Comparison of ENCODE assay signal across 8 mouse cellular contexts in the genomic region with DNA sequence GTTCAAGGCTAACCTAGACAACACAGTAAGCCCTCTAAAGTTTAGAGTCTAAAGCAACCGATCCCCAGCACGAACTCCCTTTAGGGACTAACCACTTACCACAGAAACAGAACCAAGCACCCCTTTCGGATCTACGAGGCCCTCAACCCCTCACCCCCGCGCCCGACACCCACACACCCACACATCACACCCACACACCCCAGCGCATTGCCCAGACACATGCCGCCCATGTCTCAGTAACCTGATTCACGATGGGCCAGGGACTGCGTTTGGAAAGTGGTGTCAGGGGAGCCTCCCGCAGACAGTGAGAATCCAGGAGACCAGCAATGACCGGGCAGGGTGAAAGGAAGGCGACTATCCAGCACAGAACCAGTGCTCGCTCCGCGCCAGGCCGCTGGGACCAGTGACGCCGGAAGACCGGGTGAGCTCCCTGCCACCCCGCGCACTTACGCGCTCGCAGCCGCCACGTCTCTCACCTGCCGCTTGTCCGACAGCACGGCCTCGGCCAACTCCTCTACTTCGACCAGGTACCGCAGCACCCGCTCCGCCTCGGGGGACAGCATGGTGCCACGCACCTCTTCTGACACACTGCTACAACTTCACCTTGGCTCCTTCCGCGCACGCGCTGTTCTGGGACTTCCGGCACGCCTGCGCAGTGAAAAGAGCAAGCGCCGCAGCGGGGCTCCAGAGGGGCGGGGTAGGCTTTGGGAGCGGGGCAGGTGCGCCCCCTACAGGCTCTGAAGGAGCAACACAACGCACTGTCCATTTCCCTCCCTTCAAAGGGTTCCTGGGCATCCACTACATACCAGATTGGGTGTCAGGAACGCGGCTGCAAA. TPM values are rescaled to one million over a fixed set of nuclear protein-coding genes. Genes with fewer than 3 reads are reported as not detected.
DNase-seq lines count a peak whose midpoint lies in the region; ATAC-seq and TF ChIP-seq lines count a peak whose summit lies in the region.

A gene (minus strand): TSS at position 670 of the 836 bp plus-strand sequence.

- TF ChIP-seq POLR2A in testis, adult 2 months (IDR thresholded peaks at IDR 0.05; ENCODE audit: control insufficient read depth, low read depth, low read length): peak; percentile 86

- DNase-seq in c-Kit-positive CD71-positive TER-119-positive erythroid progenitor cells, embryonic 14.5 days (ENCODE audit: low spot score): peak; percentile 92
- peak; percentile 94 for DNase-seq in heart, postnatal 0 days (ENCODE audit: low spot score)
- peak; percentile 96 to 97 for DNase-seq in kidney, postnatal 4 days

- no peak for TF ChIP-seq EP300 in heart, postnatal 0 days (IDR thresholded peaks at IDR 0.05; ENCODE audit: low read depth)

- peaks cover 42% of the 10 kb centered on the region for H3K36me3 ChIP-seq in E14TG2a.4 (ENCODE audit: insufficient read depth, low read length)
- H3K36me3 ChIP-seq in forebrain, embryonic 12.5 days (replicated peaks): peaks cover 24% of the 10 kb centered on the region
- peaks cover 29% of the 10 kb centered on the region for H3K36me3 ChIP-seq in heart, postnatal 0 days (replicated peaks; ENCODE audit: control insufficient read depth, insufficient read depth, low read length)
- no peaks in the 10 kb centered on the region for H3K36me3 ChIP-seq in liver, embryonic 16.5 days (ENCODE audit: control insufficient read depth, insufficient read depth)
- H3K36me3 ChIP-seq in neural tube, embryonic 13.5 days: peaks cover 36% of the 10 kb centered on the region
- H3K36me3 ChIP-seq in testis, adult 2 months (ENCODE audit: control insufficient read depth, insufficient read depth, low read length): peaks cover 2% of the 10 kb centered on the region

- WGBS in forebrain, embryonic 12.5 days: 2% methylated on average over 54 of the region's 54 CpGs
- WGBS in heart, postnatal 0 days: 1% methylated on average over 54 of the region's 54 CpGs
- WGBS in liver, embryonic 16.5 days (ENCODE audit: insufficient replicate concordance): under 1% methylated on average over 54 of the region's 54 CpGs
- 1% methylated on average over 50 of the region's 54 CpGs for WGBS in neural tube, embryonic 13.5 days

- peak within 1 kb of the TSS; percentile 95 for H3K4me3 ChIP-seq in E14TG2a.4 (replicated peaks; ENCODE audit: low read length)
- peak within 1 kb of the TSS; percentile 86 for H3K4me3 ChIP-seq in forebrain, embryonic 12.5 days (replicated peaks)
- H3K4me3 ChIP-seq in heart, postnatal 0 days (ENCODE audit: low read depth, low read length): peak within 1 kb of the TSS; percentile 69
- H3K4me3 ChIP-seq in liver, embryonic 16.5 days (ENCODE audit: low read depth, low read length): peak within 1 kb of the TSS; percentile 85
- peak within 1 kb of the TSS; percentile 90 for H3K4me3 ChIP-seq in neural tube, embryonic 13.5 days
- H3K4me3 ChIP-seq in testis, adult 2 months (ENCODE audit: control insufficient read depth, low read depth, low read length): peak within 1 kb of the TSS; percentile 98

- H3K9me3 ChIP-seq in E14TG2a.4 (ENCODE audit: low read length): no peaks in the 10 kb centered on the region
- H3K9me3 ChIP-seq in forebrain, embryonic 12.5 days: no peaks in the 10 kb centered on the region
- no peaks in the 10 kb centered on the region for H3K9me3 ChIP-seq in heart, postnatal 0 days (replicated peaks; ENCODE audit: control insufficient read depth, low read length)
- no peaks in the 10 kb centered on the region for H3K9me3 ChIP-seq in liver, embryonic 16.5 days (replicated peaks; ENCODE audit: control insufficient read depth, low read length)
- no peaks in the 10 kb centered on the region for H3K9me3 ChIP-seq in neural tube, embryonic 13.5 days

- peak within 1 kb of the TSS; percentile 90 for H3K9ac ChIP-seq in forebrain, embryonic 12.5 days
- H3K9ac ChIP-seq in heart, postnatal 0 days (replicated peaks; ENCODE audit: low read depth, low read length): peak within 1 kb of the TSS; percentile 54
- H3K9ac ChIP-seq in liver, embryonic 16.5 days (ENCODE audit: low read depth, low read length): peak within 1 kb of the TSS; percentile 63
- H3K9ac ChIP-seq in neural tube, embryonic 13.5 days: peak within 1 kb of the TSS; percentile 94

- peak; percentile 77 for TF ChIP-seq CTCF in E14TG2a.4 (conservative IDR thresholded peaks at IDR 0.05; ENCODE audit: low read length)
- TF ChIP-seq CTCF in heart, postnatal 0 days (IDR thresholded peaks at IDR 0.05; ENCODE audit: low read depth): peak; percentile 94
- TF ChIP-seq CTCF in testis, adult 2 months (IDR thresholded peaks at IDR 0.05; ENCODE audit: control insufficient read depth, insufficient read depth, insufficient replicate concordance, low read depth, low read length): peak; percentile 94

- peaks cover 29% of the 10 kb centered on the region for H3K27me3 ChIP-seq in E14TG2a.4 (ENCODE audit: insufficient read depth, low read length)
- peaks cover 12% of the 10 kb centered on the region for H3K27me3 ChIP-seq in forebrain, embryonic 12.5 days
- H3K27me3 ChIP-seq in heart, postnatal 0 days (ENCODE audit: control insufficient read depth, insufficient read depth, low read length): no peaks in the 10 kb centered on the region
- H3K27me3 ChIP-seq in liver, embryonic 16.5 days (ENCODE audit: control insufficient read depth, insufficient read depth, low read depth, low read length): peaks cover 3% of the 10 kb centered on the region; the same call in 1 of the 2 replicates
- H3K27me3 ChIP-seq in neural tube, embryonic 13.5 days: peaks cover 10% of the 10 kb centered on the region; the same call in 1 of the 2 replicates
- no peaks in the 10 kb centered on the region for H3K27me3 ChIP-seq in testis, adult 2 months (ENCODE audit: control insufficient read depth, insufficient read depth, low read length)

- peak; percentile 96 for ATAC-seq in forebrain, embryonic 12.5 days (ENCODE audit: low FRiP score)
- peak; percentile 96 for ATAC-seq in heart, postnatal 0 days (ENCODE audit: insufficient read depth, low read depth)
- ATAC-seq in liver, embryonic 16.5 days (ENCODE audit: low read depth): peak; percentile 92
- ATAC-seq in neural tube, embryonic 13.5 days (ENCODE audit: low read depth): peak; percentile 95

- H3K4me2 ChIP-seq in forebrain, embryonic 12.5 days: peak within 1 kb of the TSS; percentile 98
- peak within 1 kb of the TSS; percentile 91 for H3K4me2 ChIP-seq in heart, postnatal 0 days (ENCODE audit: low read depth, low read length)
- peak within 1 kb of the TSS; percentile 88 for H3K4me2 ChIP-seq in liver, embryonic 16.5 days (ENCODE audit: low read depth, low read length)
- H3K4me2 ChIP-seq in neural tube, embryonic 13.5 days: peak within 1 kb of the TSS; percentile 89

- H3K4me1 ChIP-seq in E14TG2a.4 (replicated peaks; ENCODE audit: low read depth, low read length): peaks cover 37% of the 10 kb centered on the region
- peaks cover 10% of the 10 kb centered on the region for H3K4me1 ChIP-seq in forebrain, embryonic 12.5 days
- peaks cover 8% of the 10 kb centered on the region for H3K4me1 ChIP-seq in heart, postnatal 0 days (ENCODE audit: control insufficient read depth, insufficient read depth)
- peaks cover 8% of the 10 kb centered on the region for H3K4me1 ChIP-seq in liver, embryonic 16.5 days (ENCODE audit: control insufficient read depth, low read depth, low read length)
- H3K4me1 ChIP-seq in neural tube, embryonic 13.5 days (replicated peaks): peaks cover 23% of the 10 kb centered on the region
- peaks cover 2% of the 10 kb centered on the region; the same call in 1 of the 2 replicates for H3K4me1 ChIP-seq in testis, adult 2 months (ENCODE audit: control insufficient read depth, insufficient read depth, low read length)

- H3K27ac ChIP-seq in forebrain, embryonic 12.5 days: no peak within 1 kb of the TSS
- H3K27ac ChIP-seq in heart, postnatal 0 days (ENCODE audit: low read depth): no peak within 1 kb of the TSS
- H3K27ac ChIP-seq in liver, embryonic 16.5 days (ENCODE audit: low read length): no peak within 1 kb of the TSS
- H3K27ac ChIP-seq in neural tube, embryonic 13.5 days (replicated peaks): peak within 1 kb of the TSS; percentile 69
- no peak within 1 kb of the TSS for H3K27ac ChIP-seq in testis, adult 2 months (ENCODE audit: control insufficient read depth, insufficient read depth, low read depth, low read length)

RNA-seq across cellular contexts. Expression of the gene that starts here (rescaled TPM):
- polyA plus RNA-seq in forebrain, embryonic 12.5 days (2016; fragmentation: Nextera tagmentation; extraction: Ambion mirVana): 109 and 119 TPM in 2 replicates
- total RNA-seq in heart, postnatal 0 days (2014; rRNA removed; ENCODE audit: low replicate concordance): 24.1 and 71.8 TPM in 2 replicates
- 120 and 129 TPM in 2 replicates for polyA plus RNA-seq in heart, postnatal 0 days (2015; fragmentation: Nextera tagmentation; extraction: Ambion mirVana)
- polyA plus RNA-seq in liver, embryonic 16.5 days (2015; fragmentation: Nextera tagmentation; extraction: Ambion mirVana): 31.6 and 34.0 TPM in 2 replicates
- 192 and 206 TPM in 2 replicates for polyA plus RNA-seq in neural tube, embryonic 13.5 days (2015; fragmentation: Nextera tagmentation; extraction: Ambion mirVana)
- 20.7 and 22.0 TPM in 2 replicates for polyA plus RNA-seq in testis, adult 2 months (2012; rRNA removed)
